Mouse (Mus musculus): ENCODE measurements around the gene Gm10320. TPM values are rescaled to one million over a fixed set of nuclear protein-coding genes. Genes with fewer than 3 reads are reported as not detected.

Gene Gm10320
- polyA plus RNA-seq, 1 experiment from 2014 or later = 1.5 TPM

GRCm38 (mm10) chr13:98441001-98441400 is 50.8 kb downstream of the Gm10320 start:
- Histone ChIP-seq H3K27ac (replicated peaks) (no peak overlapping the region), H3K4me1 (replicated peaks; ENCODE audit: control insufficient read depth, insufficient read depth) (no peaks in the 10 kb centered on the region), H3K9me3 (ENCODE audit: control insufficient read depth, low read length) (no peaks in the 10 kb centered on the region), H3K4me2 (replicated peaks; ENCODE audit: low read depth) (no peak overlapping the region; the same call in 1 of the 2 replicates), H3K27me3 (ENCODE audit: control insufficient read depth, insufficient read depth, low read length) (no peaks in the 10 kb centered on the region), H3K36me3 (ENCODE audit: control insufficient read depth, insufficient read depth, low read length) (no peaks in the 10 kb centered on the region), H3K9ac (ENCODE audit: low read length) (no peak overlapping the region), H3K4me3 (ENCODE audit: low read depth, low read length) (no peak overlapping the region)
- WGBS = 63% methylated on average over 4 of the region's 4 CpGs
- ATAC-seq (ENCODE audit: low FRiP score, low TSS enrichment) (no peak), DNase-seq (ENCODE audit: low spot score) (no peak)
- TF ChIP-seq CTCF (IDR thresholded peaks at IDR 0.05; ENCODE audit: low read depth) = no peak
- TF ChIP-seq EP300 (optimal IDR thresholded peaks at IDR 0.05) = no peak

GRCm38 (mm10) chr13:98440293-98440952 is 51.4 kb downstream of the Gm10320 start:
- peak; percentile 53 for DNase-seq (ENCODE audit: low spot score)
- H3K9ac ChIP-seq (ENCODE audit: low read length) = no peak overlapping the region
- H3K4me2 ChIP-seq (replicated peaks; ENCODE audit: low read depth) = no peak overlapping the region; the same call in 1 of the 2 replicates
- H3K9me3 ChIP-seq (ENCODE audit: control insufficient read depth, low read length) = no peaks in the 10 kb centered on the region
- no peaks in the 10 kb centered on the region for H3K36me3 ChIP-seq (ENCODE audit: control insufficient read depth, insufficient read depth, low read length)
- H3K27ac ChIP-seq (replicated peaks) = no peak overlapping the region
- 25% methylated on average over 12 of the region's 13 CpGs for WGBS
- TF ChIP-seq EP300 (optimal IDR thresholded peaks at IDR 0.05) (no peak), CTCF (IDR thresholded peaks at IDR 0.05; ENCODE audit: low read depth) (no peak)
- no peak overlapping the region for H3K4me3 ChIP-seq (ENCODE audit: low read depth, low read length)
- H3K27me3 ChIP-seq (ENCODE audit: control insufficient read depth, insufficient read depth, low read length) = no peaks in the 10 kb centered on the region
- H3K4me1 ChIP-seq (replicated peaks; ENCODE audit: control insufficient read depth, insufficient read depth) = no peaks in the 10 kb centered on the region
- ATAC-seq (ENCODE audit: low FRiP score, low TSS enrichment) = no peak

Other genes starting within 250 kb of the Gm10320 start
- 9.5 and 9.6 TPM in 2 replicates for gene Utp15, start 229.0 kb downstream of the Gm10320 start, polyA plus RNA-seq (2015; fragmentation: Nextera tagmentation; extraction: Ambion mirVana)
- 20.5 and 20.6 TPM in 2 replicates for gene Ankra2, start 228.9 kb downstream of the Gm10320 start, polyA plus RNA-seq (2015; fragmentation: Nextera tagmentation; extraction: Ambion mirVana)
- gene Gm21976, start 212.1 kb downstream of the Gm10320 start, polyA plus RNA-seq (2015; fragmentation: Nextera tagmentation; extraction: Ambion mirVana) = not detected in 2 replicates
- 559 TPM in 2 replicates for gene Btf3, start 175.0 kb downstream of the Gm10320 start, polyA plus RNA-seq (2015; fragmentation: Nextera tagmentation; extraction: Ambion mirVana)
- not detected in 2 replicates for gene Foxd1, start 137.8 kb downstream of the Gm10320 start, polyA plus RNA-seq (2015; fragmentation: Nextera tagmentation; extraction: Ambion mirVana)
- not detected in 2 replicates for gene Tmem174, start 145.4 kb upstream of the Gm10320 start, polyA plus RNA-seq (2015; fragmentation: Nextera tagmentation; extraction: Ambion mirVana)
- gene Tmem171, start 202.8 kb upstream of the Gm10320 start, polyA plus RNA-seq (2015; fragmentation: Nextera tagmentation; extraction: Ambion mirVana) = 27.4 and 29.6 TPM in 2 replicates